Mouse (Mus musculus) embryo, embryonic 11 days (tissue): ENCODE results near the gene Ubr3.
"Not testable (repeated sequence)": the region's sequence is repeated elsewhere in the genome, so short reads cannot be mapped to it uniquely, and the experiment has no call there.

Experiments
- DNase-seq: peaks from one replicate; pipeline ENCODE4 v3.0.0-alpha.2; 2015

Gene Ubr3

GRCm38 (mm10) chr2:69912801-69913200 lies 15.8 kb downstream of the Ubr3 start:
- DNase-seq, result no peak

GRCm38 (mm10) chr2:69917301-69917700 lies 20.3 kb downstream of the Ubr3 start:
- no peak for DNase-seq

DNA sequence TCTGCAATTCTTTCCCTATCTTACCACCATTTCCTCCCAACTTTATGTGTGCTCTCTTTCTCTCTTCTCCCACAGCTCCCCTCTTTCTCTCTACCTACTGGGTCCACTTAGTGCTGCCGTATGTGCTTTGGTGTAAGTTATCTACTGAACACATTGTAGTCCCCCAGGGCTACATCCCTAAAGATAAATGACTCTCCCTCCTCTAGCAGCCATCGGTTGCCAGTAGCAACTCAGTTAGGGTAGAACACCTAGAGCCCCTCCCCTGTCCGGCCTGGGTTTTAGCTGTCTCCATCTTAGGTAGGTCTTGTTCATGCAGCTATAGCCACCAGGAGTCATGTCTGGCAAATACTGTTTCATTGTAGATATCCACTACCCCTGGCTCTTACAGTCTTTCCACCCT lies 27.9 kb downstream of the Ubr3 start:
- no peak for DNase-seq

DNA sequence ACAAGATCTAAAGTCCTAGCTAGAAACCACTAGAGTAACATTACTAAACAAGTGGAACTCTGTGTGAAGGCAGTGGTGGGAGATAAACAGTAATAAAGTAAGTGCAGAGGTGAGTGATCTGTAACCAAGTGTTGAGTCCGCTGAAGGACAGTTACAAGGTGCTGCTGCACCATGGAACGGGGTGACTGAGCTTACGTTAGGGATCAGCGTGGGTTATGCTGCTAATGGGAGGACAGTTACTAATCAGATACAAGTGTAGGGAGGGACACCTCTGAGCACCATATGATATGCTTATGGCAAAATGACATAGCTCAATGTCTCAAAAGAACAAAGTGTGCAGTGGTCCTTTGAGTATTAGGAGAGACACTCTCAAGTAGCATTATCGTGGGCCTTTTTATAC lies 39.3 kb downstream of the Ubr3 start:
- DNase-seq, result no peak

- no peak for DNase-seq
Measured at GRCm38 (mm10) chr2:69939226-69939625, 42.2 kb downstream of the Ubr3 start.

GRCm38 (mm10) chr2:69939649-69940048 lies 42.6 kb downstream of the Ubr3 start:
- no peak for DNase-seq

- peak; percentile 18 for DNase-seq
Measured at GRCm38 (mm10) chr2:69941391-69942030, 44.5 kb downstream of the Ubr3 start.

DNA sequence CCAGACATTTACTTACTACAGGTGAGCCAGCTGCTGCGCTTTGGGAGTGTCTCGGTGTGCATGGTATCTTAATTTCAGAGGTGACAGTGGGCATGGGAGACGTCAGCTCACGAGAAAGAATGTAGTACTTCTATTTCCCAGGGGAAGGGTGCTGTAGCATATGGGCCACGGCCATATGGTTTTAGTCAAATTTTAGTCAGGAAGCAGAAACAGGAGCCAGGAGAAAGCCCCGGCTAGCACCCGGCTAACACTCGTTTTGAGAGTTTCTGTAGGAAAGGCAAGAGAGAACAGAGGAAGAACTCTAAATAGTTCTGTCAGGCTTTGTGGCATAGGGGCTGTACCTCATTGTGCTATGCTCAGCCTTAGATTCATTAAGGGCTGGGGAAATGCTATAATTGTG lies 55.8 kb downstream of the Ubr3 start:
- DNase-seq, result peak; percentile 17

DNA sequence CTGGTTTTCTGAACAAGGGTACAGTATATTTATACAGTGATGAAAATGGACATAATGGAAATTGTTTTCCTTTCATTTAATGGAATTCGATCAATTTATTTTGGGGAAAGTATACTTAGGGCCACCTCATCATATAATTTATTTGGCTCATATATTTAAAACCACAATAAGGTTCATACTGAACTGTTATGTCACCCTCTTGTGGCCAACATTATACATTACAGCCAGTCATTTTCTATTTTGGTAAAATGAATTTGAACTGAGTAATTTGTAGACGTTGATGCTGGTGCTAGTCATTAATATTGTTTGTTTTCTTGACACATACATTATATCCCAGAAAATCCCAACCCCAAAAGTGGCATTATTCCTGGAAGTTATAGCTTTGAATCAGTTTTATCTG lies 58.6 kb downstream of the Ubr3 start:
- peak; percentile 27 for DNase-seq

DNA sequence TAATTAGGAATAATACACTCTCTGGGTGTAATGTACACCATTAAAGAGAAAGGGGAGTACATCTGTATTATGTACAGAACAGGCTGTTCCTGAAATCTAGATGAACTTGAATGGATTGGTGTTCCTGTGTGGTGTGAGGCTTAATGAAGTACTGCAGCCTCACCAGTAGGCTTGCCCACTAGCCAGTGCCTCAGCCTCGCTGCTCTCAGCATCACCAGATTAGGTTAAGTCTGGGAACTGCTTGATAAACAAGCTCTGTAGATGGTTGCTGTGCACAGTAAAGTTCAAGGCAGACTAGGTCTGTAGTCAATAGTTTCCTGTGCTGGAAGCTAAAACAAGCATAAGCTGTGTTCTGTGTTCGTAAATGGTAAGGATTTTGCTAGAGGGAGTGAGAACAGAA lies 60.6 kb downstream of the Ubr3 start:
- no peak for DNase-seq

GRCm38 (mm10) chr2:69974896-69975295 lies 77.8 kb downstream of the Ubr3 start:
- no peak for DNase-seq

GRCm38 (mm10) chr2:69989224-69989623 lies 92.2 kb downstream of the Ubr3 start:
- no peak for DNase-seq

DNA sequence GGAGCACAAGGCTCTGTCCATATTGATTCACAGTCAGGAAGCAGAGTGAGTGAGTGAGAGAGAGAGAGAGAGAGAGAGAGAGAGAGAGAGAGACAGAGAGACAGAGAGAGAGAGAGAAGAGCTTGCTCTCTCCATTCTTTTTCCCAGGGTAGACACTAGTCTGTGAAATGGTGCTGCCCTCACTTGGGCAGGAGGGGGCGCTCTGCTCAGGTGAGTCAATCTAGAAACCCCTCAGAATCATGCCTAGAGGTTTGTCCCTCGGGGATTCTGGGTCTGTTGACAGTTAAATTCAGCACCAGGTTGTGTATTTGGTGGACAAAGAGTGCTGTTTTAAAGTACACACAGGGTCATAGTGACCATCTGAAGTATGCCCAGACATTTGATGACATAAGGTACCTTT lies 93.6 kb downstream of the Ubr3 start:
- peak; percentile 11 for DNase-seq

GRCm38 (mm10) chr2:69994082-69994736 lies 97.2 kb downstream of the Ubr3 start:
- not testable (repeated sequence) for DNase-seq

DNA sequence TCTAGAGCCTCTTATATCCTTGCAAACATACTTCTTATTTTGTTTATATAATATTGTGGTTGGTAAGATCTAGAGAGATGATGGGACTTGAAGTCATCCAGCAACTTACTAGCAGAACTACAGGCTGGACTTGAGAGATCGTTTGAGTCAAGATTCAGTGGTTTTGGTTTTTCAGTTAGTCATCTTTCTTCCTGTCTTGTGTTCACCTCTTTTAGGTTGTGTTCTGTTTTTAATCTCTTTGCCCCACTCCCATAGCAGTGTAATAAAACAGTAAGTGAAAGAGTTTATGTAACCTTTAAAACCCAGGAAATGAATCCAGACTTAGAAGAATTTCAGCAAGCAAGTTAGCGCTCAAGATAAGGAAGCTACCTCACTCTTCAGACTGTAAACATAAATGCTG lies 97.7 kb downstream of the Ubr3 start:
- no peak for DNase-seq

DNA sequence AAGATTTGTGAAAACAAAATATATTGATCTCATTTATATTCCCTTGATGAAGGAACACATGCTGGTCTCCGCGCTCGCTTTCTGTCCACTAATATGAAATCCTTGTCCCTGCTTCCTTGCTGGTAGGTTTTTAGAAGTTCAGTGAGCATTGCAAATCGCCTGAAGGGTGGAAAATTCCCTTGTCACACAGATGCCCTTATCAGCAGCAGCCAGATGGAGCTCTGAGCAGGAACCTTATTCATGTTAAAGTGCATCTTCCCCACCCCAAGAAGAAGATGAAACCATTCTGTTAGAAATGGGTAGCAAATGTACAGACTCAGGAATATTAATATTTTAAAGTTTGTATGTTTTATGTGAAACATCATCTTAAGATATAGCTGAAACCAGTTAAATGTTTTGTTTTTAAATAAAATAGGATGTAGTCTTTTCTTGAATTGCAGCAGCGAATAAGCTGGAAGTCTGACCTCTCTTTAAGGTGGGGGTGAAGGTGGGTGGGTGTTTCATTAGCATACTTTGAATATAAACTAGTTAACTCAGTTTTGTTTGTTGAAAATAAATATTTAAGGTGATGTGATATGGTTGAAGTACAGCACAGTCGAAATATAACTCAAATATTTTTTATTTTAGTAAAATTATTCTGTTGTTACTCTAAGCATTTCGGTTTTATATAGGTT lies 102.2 kb downstream of the Ubr3 start:
- DNase-seq, result peak; percentile 6

- no peak for DNase-seq
Measured at GRCm38 (mm10) chr2:70000316-70000715, 103.3 kb downstream of the Ubr3 start.

DNA sequence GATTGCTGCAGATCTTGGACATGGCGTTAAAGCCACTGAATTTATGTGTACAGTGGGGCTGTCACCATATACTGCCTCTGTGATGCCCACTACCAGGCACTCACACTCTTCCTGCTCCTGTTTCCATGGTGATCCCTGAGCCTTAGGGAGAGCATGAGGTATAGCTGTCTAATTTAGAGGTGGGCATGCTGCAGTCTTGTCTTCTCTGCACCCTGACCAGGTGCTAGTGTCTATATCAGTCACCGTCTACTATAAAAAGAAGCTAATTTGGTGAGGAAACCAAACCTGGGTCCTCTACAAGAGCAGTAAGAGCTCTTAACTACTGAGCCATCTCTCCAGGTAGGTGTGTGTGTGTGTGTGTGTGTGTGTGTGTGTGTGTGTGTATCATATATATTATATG lies 109.4 kb downstream of the Ubr3 start:
- no peak for DNase-seq

DNA sequence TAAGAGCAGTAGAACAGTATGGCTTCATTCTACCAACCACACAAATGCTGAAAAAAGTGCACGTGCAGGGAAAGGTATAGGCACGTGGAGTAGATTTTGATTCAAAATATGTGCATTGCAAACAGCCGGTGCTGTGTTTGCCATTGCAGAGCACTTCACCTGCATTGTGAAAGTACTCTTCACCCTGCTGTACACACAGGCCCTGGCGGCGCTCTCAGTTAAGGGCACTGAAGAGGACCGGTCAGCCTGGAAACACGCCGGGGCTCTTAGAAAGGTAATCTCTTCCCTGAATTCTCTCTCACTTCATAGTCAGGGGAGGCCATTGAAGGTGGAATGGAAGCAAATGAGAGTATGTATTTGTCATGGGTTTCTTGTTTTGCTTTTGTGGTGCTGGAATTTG lies 115.9 kb downstream of the Ubr3 start:
- DNase-seq, result no peak

DNA sequence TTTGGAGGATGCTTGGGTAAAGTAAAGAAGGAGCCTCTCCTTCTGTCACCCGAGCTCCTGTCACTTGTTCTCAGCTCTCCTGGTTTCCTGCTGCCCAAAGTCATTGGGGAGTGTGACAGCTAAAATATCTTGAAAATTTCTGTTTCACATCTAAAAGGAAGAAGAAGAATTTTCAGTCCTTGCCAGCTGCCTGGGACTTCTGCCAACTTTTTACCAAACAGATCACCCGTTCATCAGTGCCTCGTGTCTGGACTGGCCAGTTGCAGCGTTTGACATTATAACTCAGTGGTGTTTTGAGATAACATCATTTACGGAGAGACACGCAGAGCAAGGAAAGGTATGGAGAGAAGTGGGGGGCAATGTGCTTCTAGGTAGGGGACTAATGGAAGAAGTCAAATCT lies 121.2 kb downstream of the Ubr3 start:
- no peak for DNase-seq

- DNase-seq, result no peak
Measured at GRCm38 (mm10) chr2:70024454-70024853, 127.4 kb downstream of the Ubr3 start.

DNA sequence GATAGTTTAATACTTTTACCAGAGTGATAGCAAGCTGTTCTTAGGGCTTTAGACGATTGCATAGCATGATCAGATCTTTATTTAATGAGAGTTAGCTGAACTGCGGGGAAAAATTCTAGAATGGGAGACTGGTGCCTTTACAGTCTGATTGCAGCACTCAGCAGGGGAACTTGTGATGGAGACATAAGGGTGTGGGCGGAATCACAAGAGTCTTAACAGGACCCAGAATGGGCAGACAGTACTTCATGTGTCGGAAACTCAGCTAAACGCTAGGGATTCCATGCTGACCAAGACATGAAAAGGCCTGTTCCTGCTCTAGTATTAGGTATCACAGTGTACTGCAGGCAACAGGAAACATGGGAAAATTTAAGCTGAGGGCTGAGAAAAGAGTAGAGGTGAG lies 128.7 kb downstream of the Ubr3 start:
- no peak for DNase-seq

DNA sequence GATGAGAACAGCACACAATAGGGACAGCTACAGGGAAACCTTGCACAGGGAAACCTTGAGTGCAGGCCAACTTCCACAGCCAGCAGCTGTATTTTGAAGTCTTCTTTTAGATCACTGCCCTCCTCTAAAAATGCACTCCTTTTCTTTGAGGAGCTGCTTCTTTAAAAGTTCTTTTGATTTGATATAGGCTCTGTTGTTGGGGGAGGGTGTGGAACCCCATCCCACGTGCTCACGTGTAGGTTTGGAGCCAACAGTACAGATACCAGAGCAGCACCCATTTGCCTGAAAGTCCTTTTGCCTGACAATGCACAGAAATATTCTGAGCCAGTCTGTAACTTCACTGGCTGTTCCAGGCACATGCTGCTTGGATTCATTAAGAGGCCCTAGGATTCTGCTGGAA lies 134.4 kb downstream of the Ubr3 start:
- DNase-seq, result no peak

- no peak for DNase-seq
Measured at GRCm38 (mm10) chr2:70034895-70035294, 137.8 kb downstream of the Ubr3 start.
